Mouse (Mus musculus): Measurements from ENCODE around the gene C2cd2.
"Not testable (repeated sequence)": the region's sequence is repeated elsewhere in the genome, so short reads cannot be mapped to it uniquely, and the experiment has no call there.

Gene C2cd2

DNA sequence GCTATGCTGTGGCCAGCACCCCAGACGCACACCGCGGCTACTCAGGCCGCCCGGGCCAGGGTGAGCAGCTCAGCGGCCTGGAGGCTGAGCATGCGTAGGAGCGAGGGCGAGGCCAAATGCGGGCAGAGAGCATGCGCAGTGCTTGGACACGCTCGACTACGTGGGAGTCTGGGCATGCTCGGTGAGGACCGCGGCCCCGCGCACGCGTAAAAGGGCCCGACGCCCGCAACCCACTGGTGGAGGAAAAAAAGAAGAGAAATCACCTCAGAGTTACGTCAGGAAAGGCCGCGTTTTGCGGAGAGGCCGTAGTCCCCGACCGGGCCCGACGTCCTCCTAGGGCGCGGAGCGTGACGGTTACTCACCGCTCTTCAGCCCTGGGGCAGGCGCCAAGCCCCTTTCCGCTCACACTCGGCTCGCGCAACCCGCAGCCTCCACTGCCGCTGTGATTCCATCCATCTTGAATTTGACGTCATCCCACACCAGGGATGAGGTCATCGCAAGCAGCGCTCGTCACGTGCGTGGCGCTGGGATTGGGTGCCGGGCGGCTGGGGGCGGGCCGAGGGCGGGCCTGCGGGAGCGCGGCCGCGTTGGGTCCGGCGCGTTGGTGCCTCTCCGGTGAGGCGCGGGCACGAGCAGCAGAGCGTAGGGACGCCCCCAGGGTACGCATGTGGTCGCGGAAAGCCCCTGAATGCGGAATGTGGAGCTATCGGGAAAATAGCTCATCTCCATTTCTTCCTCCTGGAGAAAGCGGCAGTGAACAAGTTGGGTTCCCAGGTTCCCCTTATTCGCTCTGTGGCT, at the start of gene C2cd2, which contains the start of gene Zbtb21:
Gene C2cd2 (minus strand): TSS at position 448 of the 798 bp plus-strand sequence.
Gene Zbtb21 (minus strand): TSS at position 472 of the 798 bp plus-strand sequence.
- peak; percentile 95 for DNase-seq

GRCm38 (mm10) chr16:97997383-97997731, 35.0 kb upstream of the C2cd2 start:
- not testable (repeated sequence) for DNase-seq

DNA sequence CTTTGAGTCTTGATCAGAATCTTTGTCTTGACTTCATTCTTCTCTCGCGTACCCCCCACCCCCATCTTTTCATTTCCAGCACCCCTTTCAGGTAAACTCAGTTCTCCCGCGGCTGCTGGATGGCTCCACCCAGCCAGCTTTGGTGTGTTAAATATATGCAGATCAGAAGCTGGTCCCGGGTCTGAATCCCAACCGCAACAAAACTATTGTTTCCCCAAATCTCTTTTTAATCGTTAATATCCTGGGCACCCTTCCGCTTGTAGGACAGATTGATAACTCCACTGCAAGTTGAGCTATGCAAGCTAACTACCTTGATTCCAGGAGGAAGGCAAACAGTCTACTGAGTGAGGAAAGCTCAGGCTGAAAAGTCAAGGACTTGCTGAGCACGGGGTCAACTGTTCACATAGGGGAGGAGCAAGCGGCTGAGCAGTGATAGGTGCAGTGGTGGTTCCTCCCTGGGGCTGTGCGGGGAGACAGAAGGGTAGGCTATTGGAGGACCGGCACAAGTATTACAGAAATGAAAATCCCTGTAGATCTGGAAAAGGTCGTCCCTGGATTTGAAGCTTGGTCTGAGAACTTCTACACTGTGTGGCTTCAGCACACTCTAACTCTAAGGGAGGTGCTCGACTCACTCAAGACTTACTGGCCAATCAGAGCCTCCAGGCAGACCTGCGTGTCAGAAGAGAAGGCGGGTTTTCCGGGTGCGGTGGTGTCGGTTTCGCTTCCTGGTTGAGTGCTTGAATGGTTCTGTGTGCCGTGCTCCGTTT, 34.4 kb upstream of the C2cd2 start, which contains the start of gene B230307C23Rik:
Gene B230307C23Rik (plus strand): TSS at position 700 of the 767 bp plus-strand sequence.
- peak; percentile 86 for DNase-seq

GRCm38 (mm10) chr16:97995849-97996615, 33.6 kb upstream of the C2cd2 start:
- no peak for DNase-seq

DNA sequence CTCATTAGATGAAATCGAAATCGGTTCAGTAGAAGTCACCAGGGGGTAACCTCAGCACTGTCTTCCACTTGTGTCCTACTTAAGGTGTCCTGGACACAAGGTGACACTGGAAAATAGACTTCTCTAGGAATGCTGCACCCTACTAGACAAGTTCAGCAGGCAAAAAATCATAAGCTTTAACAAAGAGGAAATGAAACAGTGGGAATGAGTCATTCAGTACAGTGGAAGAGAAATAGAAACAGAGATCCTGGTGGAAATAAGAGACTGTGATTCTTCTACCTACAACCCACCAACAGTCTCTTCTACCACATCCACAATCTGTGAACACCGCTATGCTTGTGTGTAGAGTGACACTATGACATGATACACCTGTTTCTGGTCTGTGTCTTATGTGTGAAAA, 30.1 kb upstream of the C2cd2 start:
- DNase-seq = not testable (repeated sequence)

GRCm38 (mm10) chr16:97991517-97991916, 29.1 kb upstream of the C2cd2 start:
- no peak for DNase-seq

DNA sequence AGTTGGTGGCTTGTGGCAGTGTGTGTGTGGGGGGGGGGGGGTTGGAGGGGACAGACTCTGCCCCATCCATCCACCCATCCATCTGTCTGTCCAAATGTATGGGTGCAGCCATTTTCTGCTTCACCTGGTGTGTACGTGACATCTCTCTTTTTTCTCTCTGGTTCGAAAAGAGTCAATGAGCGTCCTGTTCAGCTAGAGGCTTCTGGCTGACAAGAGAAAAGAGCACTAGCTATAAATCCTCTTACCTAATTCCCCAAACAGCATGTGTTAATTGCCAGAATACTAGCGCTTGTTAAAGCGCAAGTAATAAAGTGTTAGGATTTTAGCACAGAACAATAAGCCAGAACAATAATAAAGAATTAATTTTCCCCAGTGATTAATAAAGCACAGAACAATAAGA, 22.2 kb upstream of the C2cd2 start:
- no peak for DNase-seq

GRCm38 (mm10) chr16:97981362-97981761, 19.0 kb upstream of the C2cd2 start:
- DNase-seq = no peak

- no peak for DNase-seq
Observed at GRCm38 (mm10) chr16:97977722-97978121, 15.3 kb upstream of the C2cd2 start.

DNA sequence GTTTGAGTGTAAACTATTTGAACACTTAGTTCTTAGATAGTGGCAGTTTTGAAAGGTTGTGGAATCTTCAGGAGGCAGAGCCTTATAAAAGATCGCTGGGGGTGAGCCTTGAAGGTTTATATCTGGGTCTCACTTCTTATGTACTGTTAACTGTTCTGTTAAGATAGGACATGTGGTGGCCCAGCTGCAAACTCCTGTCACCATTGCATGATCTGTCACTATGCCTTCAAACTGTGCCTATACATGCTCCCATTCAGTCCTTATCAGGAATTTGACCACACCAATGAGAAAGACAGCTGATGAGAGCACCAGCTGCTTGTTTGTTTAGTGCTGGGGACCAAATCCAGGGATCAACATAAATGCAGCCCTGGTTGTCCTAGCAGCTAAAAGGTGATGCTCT, 14.9 kb upstream of the C2cd2 start:
- DNase-seq = no peak

DNA sequence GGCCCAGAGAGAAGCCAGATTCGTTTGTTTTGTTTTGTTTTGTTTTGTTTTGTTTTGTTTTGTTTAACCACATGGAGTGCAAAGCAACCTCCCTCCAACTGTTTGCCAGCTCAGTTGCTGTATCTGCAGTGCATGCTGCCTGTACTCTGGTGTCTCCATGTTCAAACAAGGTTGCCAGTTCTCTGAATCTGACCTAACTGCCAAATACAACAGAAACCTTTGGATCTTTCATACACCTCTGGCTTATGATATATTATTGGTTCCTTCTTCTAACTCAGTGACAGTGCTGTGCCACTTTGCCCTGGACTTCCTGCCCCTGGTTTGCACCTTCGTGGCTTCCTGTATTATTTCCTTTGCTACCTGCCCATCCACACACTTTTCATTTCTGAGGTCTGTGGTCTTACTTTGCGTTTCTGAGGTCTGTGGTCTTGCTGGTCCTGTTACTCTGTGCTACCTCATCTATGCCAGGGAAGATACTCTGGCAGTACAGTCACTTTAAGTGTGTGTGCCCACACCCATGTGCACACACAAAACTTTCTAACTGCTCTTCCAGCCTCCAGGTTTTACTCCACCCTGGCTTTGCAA, 1.6 kb upstream of the C2cd2 start:
- no peak for DNase-seq

- DNase-seq = no peak
Observed at GRCm38 (mm10) chr16:97961381-97962150, 832 bp downstream of the C2cd2 start.

- no peak for DNase-seq
Observed at GRCm38 (mm10) chr16:97960348-97960747, 2.0 kb downstream of the C2cd2 start.

- DNase-seq = no peak
Observed at GRCm38 (mm10) chr16:97958401-97958973, 3.9 kb downstream of the C2cd2 start.

DNA sequence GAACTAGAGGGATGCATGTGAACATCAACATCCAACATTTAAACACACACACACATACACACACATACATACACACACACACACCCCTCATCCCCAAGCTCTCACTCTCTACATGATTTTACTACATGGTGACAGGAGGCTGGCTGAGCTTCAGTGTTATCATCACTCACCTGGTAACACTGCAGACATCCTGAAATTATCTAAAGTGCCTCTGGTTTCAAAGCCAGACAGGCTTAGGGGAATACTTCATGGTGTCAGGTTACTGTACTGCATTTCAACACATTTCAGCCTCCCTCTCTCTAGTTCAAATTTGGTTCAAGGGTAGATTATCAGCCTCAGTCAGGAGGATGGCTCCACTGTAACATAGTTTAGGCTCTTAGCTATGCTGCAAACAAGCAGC, 4.8 kb downstream of the C2cd2 start:
- no peak for DNase-seq

- no peak for DNase-seq
Observed at GRCm38 (mm10) chr16:97956011-97956410, 6.4 kb downstream of the C2cd2 start.

GRCm38 (mm10) chr16:97953300-97953699, 9.1 kb downstream of the C2cd2 start:
- DNase-seq = no peak

DNA sequence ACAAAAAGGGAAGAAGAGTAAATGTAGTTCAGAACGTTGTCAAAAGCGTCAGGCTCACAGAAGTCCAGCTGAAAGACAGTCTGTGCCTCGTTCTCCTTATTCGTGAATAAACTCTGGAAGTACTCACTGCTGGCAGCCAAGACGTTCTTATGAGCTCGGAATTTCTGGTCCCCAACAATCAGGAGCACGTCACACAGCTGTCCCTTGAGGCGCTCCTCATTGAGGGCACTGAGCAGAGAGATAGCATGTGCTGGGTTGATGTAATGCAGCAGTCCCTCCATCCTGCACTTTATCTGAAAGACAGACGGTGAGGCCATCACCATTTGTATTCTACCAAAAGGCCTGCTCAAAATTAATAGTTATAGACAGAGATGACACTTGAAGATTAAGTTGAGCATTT, 9.6 kb downstream of the C2cd2 start:
- peak; percentile 52 for DNase-seq

- no peak for DNase-seq
Observed at GRCm38 (mm10) chr16:97952371-97952770, 10.0 kb downstream of the C2cd2 start.

- DNase-seq = no peak
Observed at GRCm38 (mm10) chr16:97950061-97950460, 12.3 kb downstream of the C2cd2 start.

GRCm38 (mm10) chr16:97948836-97949235, 13.6 kb downstream of the C2cd2 start:
- no peak for DNase-seq

DNA sequence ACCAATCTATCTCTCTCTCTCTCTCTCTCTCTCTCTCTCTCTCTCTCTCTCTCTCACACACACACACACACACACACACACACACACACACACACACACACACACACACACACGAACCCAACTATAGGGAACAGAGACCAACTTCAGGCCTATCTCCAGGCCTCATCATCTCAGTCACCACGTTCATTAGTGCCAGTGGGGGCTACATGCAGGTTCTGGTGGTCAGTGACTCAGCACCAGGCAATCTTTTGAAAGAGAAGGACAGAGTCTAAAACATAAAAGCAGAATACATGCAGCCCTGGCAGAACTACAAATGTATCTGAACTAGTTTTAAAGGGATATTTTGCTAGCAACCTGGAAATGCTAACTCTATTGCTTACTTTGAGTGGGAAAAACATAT, 15.4 kb downstream of the C2cd2 start:
- DNase-seq = not testable (repeated sequence)
